Comparison of ENCODE assay signal across 7 mouse cellular contexts in genomic region chr10:79637128-79638110, GRCm38 (mm10). TPM values are rescaled to one million over a fixed set of nuclear protein-coding genes. Genes with fewer than 3 reads are reported as not detected.
A peak's percentile ranks its signal among the peaks of the same experiment; 100 is the strongest.
DNase-seq lines count a peak whose midpoint lies in the region; ATAC-seq and TF ChIP-seq lines count a peak whose summit lies in the region.

Shc2 (minus strand) TSS chr10:79637918.

- no peak for TF ChIP-seq CTCF in brain, embryonic 14.5 days (IDR thresholded peaks at IDR 0.05; ENCODE audit: borderline replicate concordance, extremely low read depth, insufficient read depth, insufficient read length)
- no peak for TF ChIP-seq CTCF in midbrain, postnatal 0 days (IDR thresholded peaks at IDR 0.05)

- intact Hi-C loops in heart, postnatal 36 days (cut with DNase I) = no loop called here
- intact Hi-C loops in left cerebral cortex, postnatal 14 days (cut with DNase I) = no loop called here

- WGBS in forebrain, embryonic 12.5 days = under 1% methylated on average over 91 of the region's 116 CpGs
- under 1% methylated on average over 108 of the region's 116 CpGs for WGBS in midbrain, postnatal 0 days

- peak within 1 kb of the TSS; percentile 86 for H3K4me2 ChIP-seq in forebrain, embryonic 12.5 days
- peak within 1 kb of the TSS; percentile 92 for H3K4me2 ChIP-seq in midbrain, postnatal 0 days (ENCODE audit: low read depth, low read length, poor library complexity, severe bottlenecking)

- peak; percentile 49 for DNase-seq in Muller cell, postnatal 12 days (ENCODE audit: inconsistent ontology term)
- peak; percentile 91 for DNase-seq in brain, embryonic 14.5 days (ENCODE audit: low read depth)
- peak; percentile 24 to 45 for DNase-seq in heart, postnatal 36 days
- DNase-seq in left cerebral cortex, postnatal 14 days (ENCODE audit: low spot score in 2 of 2) = peak; percentile 77 to 88
- peak; percentile 83 for DNase-seq in midbrain, postnatal 0 days (ENCODE audit: low spot score)
- DNase-seq in yolk sac, embryonic 10.5 days (ENCODE audit: low spot score) = peak; percentile 34

- H3K9me3 ChIP-seq in forebrain, embryonic 12.5 days = no peaks in the 10 kb centered on the region
- no peaks in the 10 kb centered on the region for H3K9me3 ChIP-seq in midbrain, postnatal 0 days (ENCODE audit: low read length)

- H3K9ac ChIP-seq in forebrain, embryonic 12.5 days = peak within 1 kb of the TSS; percentile 79
- H3K9ac ChIP-seq in midbrain, postnatal 0 days (replicated peaks; ENCODE audit: low read length, poor library complexity, severe bottlenecking) = peak within 1 kb of the TSS; percentile 89

- peaks cover 42% of the 10 kb centered on the region for H3K27me3 ChIP-seq in forebrain, embryonic 12.5 days
- H3K27me3 ChIP-seq in midbrain, postnatal 0 days (ENCODE audit: insufficient read depth, low read length) = peaks cover 5% of the 10 kb centered on the region; the same call in 1 of the 2 replicates

- peak within 1 kb of the TSS; percentile 81 for H3K27ac ChIP-seq in forebrain, embryonic 12.5 days
- peak within 1 kb of the TSS; percentile 93 for H3K27ac ChIP-seq in midbrain, postnatal 0 days (ENCODE audit: low read depth, low read length)

- ATAC-seq in forebrain, embryonic 12.5 days (ENCODE audit: low FRiP score) = peak; percentile 90
- ATAC-seq in midbrain, postnatal 0 days (ENCODE audit: low FRiP score) = peak; percentile 88

- H3K36me3 ChIP-seq in forebrain, embryonic 12.5 days (replicated peaks) = no peaks in the 10 kb centered on the region
- no peaks in the 10 kb centered on the region for H3K36me3 ChIP-seq in midbrain, postnatal 0 days (ENCODE audit: insufficient read depth, low read length)

- peak; percentile 84 for TF ChIP-seq POLR2A in brain, embryonic 14.5 days (IDR thresholded peaks at IDR 0.05; ENCODE audit: borderline replicate concordance, extremely low read depth, insufficient read depth, insufficient read length, poor library complexity, severe bottlenecking)

- H3K4me1 ChIP-seq in forebrain, embryonic 12.5 days = peaks cover 21% of the 10 kb centered on the region
- peaks cover 12% of the 10 kb centered on the region; the same call in 1 of the 2 replicates for H3K4me1 ChIP-seq in midbrain, postnatal 0 days (ENCODE audit: insufficient read depth, low read length)

- peak within 1 kb of the TSS; percentile 78 for H3K4me3 ChIP-seq in forebrain, embryonic 12.5 days (replicated peaks)
- peak within 1 kb of the TSS; percentile 84 for H3K4me3 ChIP-seq in midbrain, postnatal 0 days (ENCODE audit: low read depth, low read length)

RNA-seq across cellular contexts. Expression of gene Shc2, which starts in this region (rescaled TPM):
- 48.1 and 54.9 TPM in 2 replicates for polyA plus RNA-seq in brain, embryonic 14.5 days (2012; rRNA removed)
- 11.9 and 12.7 TPM in 2 replicates for polyA plus RNA-seq in forebrain, embryonic 12.5 days (2016; fragmentation: Nextera tagmentation; extraction: Ambion mirVana)
- total RNA-seq in heart, postnatal 36 days (2021) = 1 to 10 TPM; 1.9 to 2.5 TPM
- total RNA-seq in left cerebral cortex, postnatal 14 days (2021) = 10 to 100 TPM; 49.8 to 50.3 TPM
- total RNA-seq in midbrain, postnatal 0 days (2014; rRNA removed) = 74.5 and 78.2 TPM in 2 replicates
- 25.9 and 26.2 TPM in 2 replicates for polyA plus RNA-seq in midbrain, postnatal 0 days (2015; fragmentation: Nextera tagmentation; extraction: Ambion mirVana)

Comparison
In these comparisons a context has a peak if more than half of its experiments do, and no peak if none do; other contexts are left out.
1. Peak in every context shown above with its lines: DNase-seq, ATAC-seq, H3K4me3 ChIP-seq and H3K27ac ChIP-seq.
2. RNA of gene Shc2 (total RNA-seq): 74.5 to 78.2 TPM in midbrain, postnatal 0 days and 49.8 to 50.3 TPM in left cerebral cortex, postnatal 14 days; 1.9 to 2.5 TPM in heart, postnatal 36 days; every median in the first group is over 10 times any median in the second.
3. DNase-seq: peak in every context shown above with its lines; median percentile 91 in brain, embryonic 14.5 days; 83 in midbrain, postnatal 0 days; 82 in left cerebral cortex, postnatal 14 days; 49 in Muller cell, postnatal 12 days; 34 in heart, postnatal 36 days; 34 in yolk sac, embryonic 10.5 days.